Mouse (Mus musculus) forebrain, embryonic 12.5 days (tissue): ENCODE data around the gene Abcc12. TPM values are rescaled to one million over a fixed set of nuclear protein-coding genes. Genes with fewer than 3 reads are reported as not detected.
A peak's percentile ranks its signal among the peaks of the same experiment; 100 is the strongest.

Experiments used
- ATAC-seq: fragments of 200-750 bp; cut with Nextera tagmentation; 2 replicates; pipeline ENCODE4 v1.8.0; 2017; ENCODE audit warnings: moderate TSS enrichment; ENCODE audit not compliant: low FRiP score
- H3K27ac ChIP-seq: fragments of 300-500 bp; sonication (generic); 2 replicates; pipeline ENCODE4 v1.5.1; 2016; ENCODE audit warnings: mild to moderate bottlenecking
- H3K27me3 ChIP-seq: fragments of 300-500 bp; sonication (generic); 2 replicates; pipeline ENCODE4 v1.6.1; 2016; ENCODE audit warnings: mild to moderate bottlenecking
- H3K36me3 ChIP-seq: fragments of 300-500 bp; sonication (generic); replicated peaks from 2 replicates; pipeline ENCODE4 v1.6.1; 2016; ENCODE audit warnings: mild to moderate bottlenecking
- H3K4me1 ChIP-seq: fragments of 300-500 bp; sonication (generic); 2 replicates; pipeline ENCODE4 v1.6.1; 2016
- H3K4me2 ChIP-seq: fragments of 300-500 bp; sonication (generic); 2 replicates; pipeline ENCODE4 v1.6.1; 2016; ENCODE audit warnings: mild to moderate bottlenecking, moderate library complexity
- H3K4me3 ChIP-seq: fragments of 300-500 bp; sonication (generic); replicated peaks from 2 replicates; pipeline ENCODE4 v1.5.1; 2016; ENCODE audit warnings: mild to moderate bottlenecking
- H3K9ac ChIP-seq: fragments of 300-500 bp; sonication (generic); 2 replicates; pipeline ENCODE4 v1.6.1; 2016; ENCODE audit warnings: mild to moderate bottlenecking
- H3K9me3 ChIP-seq: fragments of 300-500 bp; sonication (generic); 2 replicates; pipeline ENCODE4 v1.6.1; 2016
- WGBS: fragments of 180-500 bp; shearing (Covaris S2); methylation state at CpG from one replicate; pipeline ENCODE4 v1.1.7; 2016; 5-methylcytosine and 5-hydroxymethylcytosine counted together
- polyA plus RNA-seq: library from polyadenylated mRNA; unstranded; fragments of >200 nt; fragmentation: Nextera tagmentation; extraction: Ambion mirVana; gene quantifications from 2 replicates; pipeline ENCODE4 v1.2.1, GENCODE M21; 2016

Abcc12 gene
- polyA plus RNA-seq, 1 experiment from 2014 or later: not detected

GRCm38 (mm10) chr8:86563674-86564073, 16.8 kb downstream of the Abcc12 start:
- Histone ChIP-seq H3K4me1 (0 out of 2 replicates have a peak, but pooled peaks cover 11% of the 10 kb centered on the region), H3K27me3 (no peaks in the 10 kb centered on the region), H3K9ac (no peak overlapping the region), H3K4me2 (no peak overlapping the region), H3K9me3 (no peaks in the 10 kb centered on the region), H3K27ac (no peak overlapping the region), H3K36me3 (no peaks in the 10 kb centered on the region), H3K4me3 (no peak overlapping the region)
- 91% methylated on average over 9 of the region's 9 CpGs for WGBS
- ATAC-seq: no peak

- Histone ChIP-seq H3K4me3 (no peak overlapping the region), H3K9me3 (no peaks in the 10 kb centered on the region), H3K4me1 (0 out of 2 replicates have a peak, but pooled peaks cover 11% of the 10 kb centered on the region), H3K27me3 (no peaks in the 10 kb centered on the region), H3K27ac (peak overlapping the region; percentile 11; the same call in 1 of the 2 replicates), H3K4me2 (no peak overlapping the region), H3K9ac (no peak overlapping the region), H3K36me3 (no peaks in the 10 kb centered on the region)
- no peak for ATAC-seq
- WGBS: 36% methylated on average over 1 of the region's 1 CpGs
These were observed 18.7 kb downstream of the Abcc12 start for GRCm38 (mm10) chr8:86561737-86562136.

- WGBS: 94% methylated on average over 10 of the region's 10 CpGs
- Histone ChIP-seq H3K4me3 (no peak overlapping the region), H3K4me2 (no peak overlapping the region), H3K4me1 (0 out of 2 replicates have a peak, but pooled peaks cover 11% of the 10 kb centered on the region), H3K27me3 (no peaks in the 10 kb centered on the region), H3K9ac (no peak overlapping the region), H3K9me3 (no peaks in the 10 kb centered on the region), H3K36me3 (no peaks in the 10 kb centered on the region), H3K27ac (no peak overlapping the region)
- ATAC-seq: no peak
These were observed 19.8 kb downstream of the Abcc12 start for GRCm38 (mm10) chr8:86560688-86561065.

- no peaks in the 10 kb centered on the region for H3K36me3 ChIP-seq
- no peak overlapping the region for H3K9ac ChIP-seq
- no peak overlapping the region for H3K4me3 ChIP-seq
- H3K27ac ChIP-seq: no peak overlapping the region
- 89% methylated on average over 15 of the region's 15 CpGs for WGBS
- H3K4me2 ChIP-seq: no peak overlapping the region
- H3K4me1 ChIP-seq: 0 out of 2 replicates have a peak, but pooled peaks cover 11% of the 10 kb centered on the region
- no peak for ATAC-seq
- no peaks in the 10 kb centered on the region for H3K9me3 ChIP-seq
- no peaks in the 10 kb centered on the region for H3K27me3 ChIP-seq
These were observed 20.4 kb downstream of the Abcc12 start for GRCm38 (mm10) chr8:86559947-86560687.

GRCm38 (mm10) chr8:86557186-86558045, 23.1 kb downstream of the Abcc12 start:
- H3K27ac ChIP-seq: no peak overlapping the region
- ATAC-seq: no peak

GRCm38 (mm10) chr8:86555564-86555963, 24.9 kb downstream of the Abcc12 start:
- H3K4me3 ChIP-seq: no peak overlapping the region
- ATAC-seq: no peak
- H3K9ac ChIP-seq: no peak overlapping the region
- no peak overlapping the region for H3K27ac ChIP-seq
- no peaks in the 10 kb centered on the region for H3K27me3 ChIP-seq
- no peak overlapping the region for H3K4me2 ChIP-seq
- no peaks in the 10 kb centered on the region for H3K4me1 ChIP-seq
- no peaks in the 10 kb centered on the region for H3K36me3 ChIP-seq
- no peaks in the 10 kb centered on the region for H3K9me3 ChIP-seq
- 79% methylated on average over 2 of the region's 2 CpGs for WGBS

More at GRCm38 (mm10) chr8:86557186-86558045, 23.1 kb downstream of the Abcc12 start:
- 75% methylated on average over 15 of the region's 15 CpGs for WGBS
- Histone ChIP-seq H3K9ac (no peak overlapping the region), H3K4me3 (no peak overlapping the region), H3K9me3 (no peaks in the 10 kb centered on the region), H3K36me3 (no peaks in the 10 kb centered on the region), H3K27me3 (no peaks in the 10 kb centered on the region), H3K4me2 (no peak overlapping the region), H3K4me1 (0 out of 2 replicates have a peak, but pooled peaks cover 11% of the 10 kb centered on the region)

- H3K4me1 ChIP-seq: no peaks in the 10 kb centered on the region
- H3K4me2 ChIP-seq: no peak overlapping the region
- H3K9ac ChIP-seq: no peak overlapping the region
- 88% methylated on average over 12 of the region's 12 CpGs for WGBS
- ATAC-seq: no peak
- H3K27me3 ChIP-seq: no peaks in the 10 kb centered on the region
- no peak overlapping the region for H3K27ac ChIP-seq
- H3K9me3 ChIP-seq: no peaks in the 10 kb centered on the region
- H3K36me3 ChIP-seq: no peaks in the 10 kb centered on the region
- H3K4me3 ChIP-seq: no peak overlapping the region
These were observed 26.1 kb downstream of the Abcc12 start for GRCm38 (mm10) chr8:86554220-86554891.

GRCm38 (mm10) chr8:86550516-86550915, 30.0 kb downstream of the Abcc12 start:
- no peak overlapping the region for H3K4me2 ChIP-seq
- H3K9me3 ChIP-seq: no peaks in the 10 kb centered on the region
- H3K27ac ChIP-seq: no peak overlapping the region
- no peak overlapping the region for H3K9ac ChIP-seq
- 92% methylated on average over 10 of the region's 10 CpGs for WGBS
- no peaks in the 10 kb centered on the region for H3K4me1 ChIP-seq
- no peak overlapping the region for H3K4me3 ChIP-seq
- H3K36me3 ChIP-seq: no peaks in the 10 kb centered on the region
- no peak for ATAC-seq
- no peaks in the 10 kb centered on the region for H3K27me3 ChIP-seq

GRCm38 (mm10) chr8:86546001-86546400, 34.5 kb downstream of the Abcc12 start:
- ATAC-seq: no peak
- no peak overlapping the region for H3K4me2 ChIP-seq
- H3K4me1 ChIP-seq: no peaks in the 10 kb centered on the region
- 81% methylated on average over 1 of the region's 1 CpGs for WGBS
- no peaks in the 10 kb centered on the region for H3K27me3 ChIP-seq
- H3K9ac ChIP-seq: no peak overlapping the region
- no peak overlapping the region for H3K27ac ChIP-seq
- no peak overlapping the region for H3K4me3 ChIP-seq
- no peaks in the 10 kb centered on the region for H3K9me3 ChIP-seq
- no peaks in the 10 kb centered on the region for H3K36me3 ChIP-seq

GRCm38 (mm10) chr8:86540906-86541305, 39.6 kb downstream of the Abcc12 start:
- no peak overlapping the region for H3K9ac ChIP-seq
- H3K4me2 ChIP-seq: no peak overlapping the region
- WGBS: 93% methylated on average over 6 of the region's 6 CpGs
- no peaks in the 10 kb centered on the region for H3K27me3 ChIP-seq
- H3K4me1 ChIP-seq: peaks cover 4% of the 10 kb centered on the region
- ATAC-seq: no peak
- H3K4me3 ChIP-seq: no peak overlapping the region
- no peaks in the 10 kb centered on the region for H3K36me3 ChIP-seq
- no peak overlapping the region for H3K27ac ChIP-seq
- H3K9me3 ChIP-seq: no peaks in the 10 kb centered on the region

- H3K9ac ChIP-seq: no peak overlapping the region
- H3K4me3 ChIP-seq: no peak overlapping the region
These were observed 40.1 kb downstream of the Abcc12 start for GRCm38 (mm10) chr8:86540376-86540775.

GRCm38 (mm10) chr8:86536663-86536987, 43.9 kb downstream of the Abcc12 start:
- WGBS: 71% methylated on average over 3 of the region's 3 CpGs
- no peak overlapping the region for H3K4me3 ChIP-seq
- peak; percentile 58 for ATAC-seq

More at GRCm38 (mm10) chr8:86540376-86540775, 40.1 kb downstream of the Abcc12 start:
- H3K4me2 ChIP-seq: no peak overlapping the region
- no peaks in the 10 kb centered on the region for H3K9me3 ChIP-seq
- H3K27ac ChIP-seq: no peak overlapping the region
- H3K4me1 ChIP-seq: peaks cover 9% of the 10 kb centered on the region
- no peaks in the 10 kb centered on the region for H3K36me3 ChIP-seq
- H3K27me3 ChIP-seq: no peaks in the 10 kb centered on the region
- 97% methylated on average over 2 of the region's 2 CpGs for WGBS
- ATAC-seq: no peak

More at GRCm38 (mm10) chr8:86536663-86536987, 43.9 kb downstream of the Abcc12 start:
- Histone ChIP-seq H3K27me3 (no peaks in the 10 kb centered on the region), H3K36me3 (no peaks in the 10 kb centered on the region), H3K9ac (no peak overlapping the region), H3K4me2 (no peak overlapping the region), H3K9me3 (no peaks in the 10 kb centered on the region), H3K27ac (no peak overlapping the region), H3K4me1 (peaks cover 16% of the 10 kb centered on the region)
